Mouse (Mus musculus) Patski (cell line): ENCODE data around the gene Hist1h3f. TPM values are rescaled to one million over a fixed set of nuclear protein-coding genes. Genes with fewer than 3 reads are reported as not detected.
A peak's percentile ranks its signal among the peaks of the same experiment; 100 is the strongest.

Experiments used
- ATAC-seq: fragments of 100-300 bp; one replicate; pipeline ENCODE4 v1.8.0; 2021
- CTCF ChIA-PET: fragments of 350-600 bp; sonication (Branson Sonifier 250); formaldehyde crosslinking; loops from one replicate; lab custom pipeline; 2022; ENCODE audit warnings: inconsistent platforms; lab: Charles Lee
- POLR2A ChIA-PET: fragments of 350-600 bp; sonication (Branson Sonifier 250); formaldehyde crosslinking; loops from one replicate; lab custom pipeline; 2022; ENCODE audit warnings: antibody characterized with exemption, inconsistent platforms; lab: Charles Lee
- DNase-seq: peaks from one replicate; pipeline ENCODE4 v3.0.0-alpha.2; 2011; ENCODE audit warnings: low read depth, low spot score
- H3K27me3 ChIP-seq: fragments of 371-371 bp; one replicate; pipeline ENCODE4 v1.5.1; 2021
- CTCF ChIP-seq: fragments of 100-300 bp; IDR thresholded peaks from one replicate; pipeline ENCODE4 v1.5.1; 2021
- in situ Hi-C: fragments of 300-500 bp; cut with MboI; formaldehyde crosslinking; loops from 3 replicates; pipeline ENCODE4 v1.11.1; 2018; ENCODE audit warnings: low pct_unique_long_range_greater_than_20kb, mixed read lengths
- polyA plus RNA-seq: library from polyadenylated mRNA; unstranded; gene quantifications from one replicate; pipeline ENCODE4 v1.2.3, GENCODE M21; 2021

The Hist1h3f gene
- 0.49 TPM for polyA plus RNA-seq

DNA sequence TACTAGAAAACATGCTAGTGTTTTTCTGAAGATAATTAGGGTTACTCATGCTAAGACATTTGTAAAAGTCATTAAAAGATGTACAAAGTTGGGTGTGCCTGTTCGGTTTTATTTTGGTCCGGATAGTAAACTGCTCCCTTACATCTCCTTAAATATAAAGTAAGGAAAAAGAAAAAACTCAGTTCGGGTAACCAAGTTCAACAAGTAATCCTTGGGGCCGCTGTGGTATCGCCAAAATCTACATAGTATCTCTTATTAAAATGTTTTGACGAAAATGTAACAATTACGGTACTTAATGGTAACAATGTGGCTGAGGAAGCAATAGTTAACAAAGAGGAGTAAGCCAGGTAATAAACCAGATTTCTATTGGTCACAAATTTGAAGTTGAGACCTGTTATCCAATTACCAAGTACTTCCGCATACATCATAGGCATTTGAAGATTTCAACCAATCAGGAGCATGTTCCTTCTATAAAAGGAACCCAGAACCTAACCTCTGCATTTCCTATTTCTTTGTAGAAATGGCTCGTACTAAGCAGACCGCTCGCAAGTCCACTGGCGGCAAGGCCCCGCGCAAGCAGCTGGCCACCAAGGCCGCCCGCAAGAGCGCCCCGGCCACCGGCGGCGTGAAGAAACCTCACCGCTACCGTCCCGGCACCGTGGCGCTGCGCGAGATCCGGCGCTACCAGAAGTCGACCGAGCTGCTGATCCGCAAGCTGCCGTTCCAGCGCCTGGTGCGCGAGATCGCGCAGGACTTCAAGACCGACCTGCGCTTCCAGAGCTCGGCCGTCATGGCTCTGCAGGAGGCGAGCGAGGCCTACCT, at the start of gene Hist1h3f:
TSS of gene Hist1h3f (plus strand) at position 88 of the 822 bp plus-strand sequence.
- CTCF ChIA-PET = interaction anchor here (1.3 kb wide), 1 partner anchor 10 kb away, joined by 4 read pairs; the partner anchor contains the start of gene Hist1h2af
- TF ChIP-seq CTCF = no peak
- no peaks in the 10 kb centered on the region for H3K27me3 ChIP-seq
- peak; percentile 68 for ATAC-seq
- peak; percentile 89 for DNase-seq
- in situ Hi-C loops = no loop called here
- POLR2A ChIA-PET = no interaction called here

DNA sequence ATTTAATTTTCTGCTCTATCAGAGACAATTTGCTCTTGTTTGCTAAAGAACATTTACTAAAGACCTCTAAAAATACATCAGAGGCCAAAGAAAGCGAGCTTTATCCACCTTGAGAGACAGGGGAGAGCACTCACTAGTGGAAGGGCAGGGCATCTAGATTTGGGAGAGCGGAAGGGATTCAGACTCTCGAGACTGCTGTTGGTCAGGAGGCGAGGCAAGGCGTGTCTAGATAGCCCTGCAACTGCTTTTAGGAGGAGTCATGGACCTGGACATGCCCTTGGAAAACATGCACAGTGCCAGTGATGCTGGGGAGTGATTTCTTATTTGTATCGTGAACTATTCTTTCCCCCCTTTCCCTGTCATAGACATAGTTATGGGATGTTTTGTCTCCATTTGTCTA, 48.3 kb upstream of the Hist1h3f start:
- POLR2A ChIA-PET = no interaction called here
- in situ Hi-C loops = no loop called here
- no peak for ATAC-seq
- H3K27me3 ChIP-seq = no peaks in the 10 kb centered on the region
- DNase-seq = no peak
- CTCF ChIA-PET = interaction anchor here (1.0 kb wide), 1 partner anchor 9 kb away, joined by 3 read pairs; no protein-coding TSS in a partner anchor
- no peak for TF ChIP-seq CTCF

DNA sequence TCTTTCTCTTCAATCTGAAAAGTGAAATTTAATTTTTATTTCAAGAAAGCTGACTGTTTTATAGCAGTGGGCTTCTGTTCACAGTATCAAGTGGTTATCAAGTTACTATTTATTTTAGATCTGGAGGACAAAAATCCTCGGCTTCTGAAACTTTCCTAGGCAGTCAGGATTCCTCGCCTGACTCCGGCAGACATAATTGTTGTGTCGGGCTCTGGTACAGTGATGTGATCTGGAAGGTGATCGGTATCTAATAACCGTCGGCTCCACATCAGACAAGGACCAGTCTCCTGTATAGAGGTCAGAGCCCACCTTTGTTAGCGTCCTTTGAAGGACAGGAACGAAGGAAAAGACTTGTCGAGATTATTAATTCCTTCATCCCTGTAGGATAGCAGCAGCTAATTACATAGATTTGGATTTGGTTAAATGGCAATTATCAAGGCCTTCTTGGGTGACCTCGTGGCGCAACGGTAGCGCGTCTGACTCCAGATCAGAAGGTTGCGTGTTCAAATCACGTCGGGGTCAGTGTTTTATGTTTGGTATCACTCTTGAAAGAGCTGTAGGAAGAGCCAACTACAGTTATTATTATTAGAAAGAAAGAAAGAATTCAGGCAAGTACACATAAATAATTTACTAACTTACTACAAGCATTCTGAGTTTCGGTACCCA, 46.1 kb upstream of the Hist1h3f start:
- no peak for ATAC-seq
- in situ Hi-C loops = no loop called here

DNA sequence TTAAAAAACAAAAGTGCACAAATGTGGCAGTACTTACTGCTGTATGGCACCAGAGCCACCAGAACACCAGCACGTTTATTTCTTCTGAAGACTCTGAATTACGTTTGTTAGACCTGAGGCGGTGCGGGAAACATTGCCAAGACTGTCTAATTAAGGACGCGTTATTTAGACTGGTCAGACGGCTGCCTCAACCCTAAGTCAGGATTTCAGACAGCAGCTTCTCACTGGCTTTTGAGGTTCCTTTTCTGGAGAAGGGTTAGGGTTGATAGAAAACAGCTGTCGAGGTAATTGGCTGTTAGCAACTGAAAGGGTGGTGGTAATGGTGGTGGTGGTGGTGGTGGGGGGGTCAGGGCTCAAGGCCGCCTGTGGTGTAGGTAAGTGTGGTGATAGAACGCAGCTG, 45.2 kb upstream of the Hist1h3f start:
- ChIA-PET CTCF (no interaction called here), POLR2A (no interaction called here)
- TF ChIP-seq CTCF = no peak
- ATAC-seq (no peak), DNase-seq (no peak)
- in situ Hi-C loops = no loop called here
- H3K27me3 ChIP-seq = no peaks in the 10 kb centered on the region

More for the DNA sequence above, 46.1 kb upstream of the Hist1h3f start:
- POLR2A ChIA-PET = no interaction called here
- no peak for TF ChIP-seq CTCF
- H3K27me3 ChIP-seq = no peaks in the 10 kb centered on the region
- DNase-seq = no peak
- CTCF ChIA-PET = no interaction called here

DNA sequence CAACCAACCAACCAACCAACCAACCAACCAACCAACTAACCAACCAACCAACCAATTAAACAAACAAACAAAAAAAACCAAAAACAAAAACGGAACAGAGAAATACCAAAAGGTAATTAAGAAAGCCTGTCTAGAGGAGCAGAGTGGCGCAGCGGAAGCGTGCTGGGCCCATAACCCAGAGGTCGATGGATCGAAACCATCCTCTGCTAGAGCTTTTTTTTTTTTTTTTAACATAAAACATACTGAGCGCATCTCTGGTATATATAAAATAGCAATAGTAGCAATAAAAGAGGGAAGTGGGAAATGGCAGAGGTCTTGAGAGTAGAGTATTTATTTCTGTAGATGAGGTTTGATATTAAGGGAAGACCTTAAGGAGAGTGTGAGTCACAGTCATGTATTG, 43.9 kb upstream of the Hist1h3f start:
- CTCF ChIA-PET = no interaction called here

DNA sequence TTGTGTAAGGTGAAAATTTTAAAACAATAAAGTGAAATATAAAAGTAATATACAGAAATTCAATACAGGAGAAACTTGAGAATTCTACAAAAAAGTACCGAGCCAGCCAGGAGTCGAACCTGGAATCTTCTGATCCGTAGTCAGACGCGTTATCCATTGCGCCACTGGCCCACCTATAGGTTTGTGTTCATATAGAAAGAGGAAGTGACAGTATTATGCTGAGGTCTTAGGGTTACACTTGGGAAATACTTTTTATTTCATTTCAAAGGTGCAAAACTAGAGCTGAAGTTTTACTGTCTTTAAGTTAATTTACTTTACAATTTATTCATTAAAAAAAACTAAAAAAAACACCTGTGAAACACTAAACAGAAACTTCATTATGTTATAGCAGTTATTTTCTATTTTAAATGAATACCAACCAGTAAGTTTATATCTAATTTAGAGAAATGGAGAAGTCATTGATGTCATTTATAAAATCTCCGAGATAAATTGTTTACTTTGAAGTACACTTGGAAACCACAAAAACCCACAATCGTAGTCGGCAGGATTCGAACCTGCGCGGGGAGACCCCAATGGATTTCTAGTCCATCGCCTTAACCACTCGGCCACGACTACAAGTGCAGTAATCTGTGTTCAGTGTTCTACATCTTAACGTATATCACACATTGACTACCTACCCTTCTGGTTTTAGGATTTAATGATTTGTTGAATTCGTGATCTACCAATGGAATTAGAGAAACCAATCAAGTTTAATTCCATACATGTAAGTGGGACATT, 43.2 kb upstream of the Hist1h3f start:
- no peaks in the 10 kb centered on the region for H3K27me3 ChIP-seq
- ATAC-seq = no peak
- in situ Hi-C loops = no loop called here
- DNase-seq = no peak
- ChIA-PET POLR2A (no interaction called here), CTCF (no interaction called here)
- no peak for TF ChIP-seq CTCF

More for the DNA sequence above, 43.9 kb upstream of the Hist1h3f start:
- in situ Hi-C loops = no loop called here
- POLR2A ChIA-PET = no interaction called here
- DNase-seq = no peak
- ATAC-seq = no peak
- H3K27me3 ChIP-seq = no peaks in the 10 kb centered on the region
- no peak for TF ChIP-seq CTCF

DNA sequence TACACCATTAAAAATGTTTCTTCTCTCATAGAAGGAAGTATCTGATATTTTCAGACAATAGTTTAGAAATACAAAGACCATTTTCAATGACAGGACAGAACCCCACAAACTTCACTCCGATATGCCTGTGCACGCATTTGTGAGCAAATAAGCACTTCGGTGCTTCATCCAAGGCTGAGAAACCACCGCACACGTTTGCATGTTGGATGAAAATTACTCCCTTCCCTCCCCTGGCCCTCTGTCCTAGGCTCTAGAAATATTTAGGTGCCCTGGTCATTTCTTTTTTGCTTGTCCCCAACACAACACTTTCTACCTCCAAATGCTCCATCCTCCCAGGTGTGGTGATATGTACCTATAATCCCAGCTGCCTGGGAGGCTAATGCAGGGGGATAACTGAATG, 42.3 kb upstream of the Hist1h3f start:
- POLR2A ChIA-PET = no interaction called here
- ATAC-seq (no peak), DNase-seq (no peak)
- in situ Hi-C loops = no loop called here
- CTCF ChIA-PET = interaction anchor here (1.0 kb wide), 1 partner anchor 23 kb away, joined by 4 read pairs; no protein-coding TSS in a partner anchor
- TF ChIP-seq CTCF = no peak
- no peaks in the 10 kb centered on the region for H3K27me3 ChIP-seq

DNA sequence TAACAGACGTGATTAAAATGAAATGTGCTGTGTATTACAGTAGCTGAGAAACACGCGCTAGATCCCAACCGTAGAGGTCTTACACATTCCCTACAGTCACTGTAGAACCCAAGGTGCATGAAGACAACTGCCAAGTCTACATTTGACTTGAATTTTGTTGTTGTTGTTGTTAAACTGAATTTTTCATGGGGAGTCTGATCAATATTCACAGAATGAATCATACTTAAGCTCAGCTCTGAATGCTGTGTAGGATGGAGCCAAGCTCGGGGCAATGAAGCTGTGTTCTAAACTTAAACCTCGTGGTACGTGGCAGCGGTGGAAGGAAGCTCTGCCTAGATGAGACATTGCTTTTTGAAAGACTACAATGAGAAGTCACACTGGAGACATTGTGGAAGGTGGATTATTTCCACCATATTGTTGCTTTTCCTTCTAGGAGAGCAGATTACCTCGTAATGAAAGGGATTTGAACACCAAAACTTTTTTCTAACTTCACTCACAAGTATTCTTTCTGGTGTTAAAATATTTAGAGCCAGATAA, 41.8 kb upstream of the Hist1h3f start:
- in situ Hi-C loops = no loop called here
- TF ChIP-seq CTCF = no peak
- POLR2A ChIA-PET = no interaction called here
- no peak for DNase-seq
- ATAC-seq = no peak
- CTCF ChIA-PET = interaction anchor here (1.0 kb wide), 1 partner anchor 23 kb away, joined by 4 read pairs; no protein-coding TSS in a partner anchor
- H3K27me3 ChIP-seq = no peaks in the 10 kb centered on the region

DNA sequence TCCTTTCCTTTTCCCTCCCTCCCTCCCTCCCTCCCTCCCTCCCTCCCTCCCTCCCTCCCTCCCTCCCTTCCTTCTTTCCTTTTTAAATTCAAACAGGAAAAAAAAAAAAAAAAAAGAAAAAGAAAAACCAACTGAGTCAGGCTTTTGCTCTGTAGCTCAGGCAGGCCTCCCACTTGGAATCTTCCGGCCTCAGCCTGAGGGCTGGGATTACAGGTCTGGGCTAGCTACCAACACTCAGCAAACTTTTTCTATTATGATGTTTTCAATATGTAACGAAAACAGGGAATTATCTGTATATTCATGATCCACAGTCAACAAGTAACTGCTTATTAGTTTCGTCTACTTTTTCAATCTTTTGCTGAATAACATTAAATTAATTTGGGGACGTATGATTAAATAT, 40.9 kb upstream of the Hist1h3f start:
- TF ChIP-seq CTCF = no peak
- H3K27me3 ChIP-seq = no peaks in the 10 kb centered on the region
- CTCF ChIA-PET = no interaction called here
- in situ Hi-C loops = no loop called here
- no peak for DNase-seq
- POLR2A ChIA-PET = no interaction called here
- ATAC-seq = no peak

DNA sequence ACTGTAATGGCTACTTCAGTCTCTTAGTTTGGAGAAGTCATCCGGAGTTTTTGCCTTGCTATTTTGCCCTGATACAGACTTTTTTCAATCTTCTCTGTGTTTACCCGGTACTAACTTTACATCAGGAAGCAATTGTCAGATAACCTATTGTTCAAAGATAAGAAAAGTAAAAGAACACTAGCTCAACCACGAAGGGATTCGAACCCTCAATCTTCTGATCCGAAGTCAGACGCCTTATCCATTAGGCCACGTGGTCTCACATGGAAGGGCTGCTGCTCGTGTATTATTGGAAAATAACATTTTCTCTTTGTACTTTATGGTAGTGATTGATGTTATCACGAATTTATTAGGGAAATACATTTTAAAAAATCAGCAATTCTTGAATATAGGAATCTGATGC, 40.1 kb upstream of the Hist1h3f start:
- ChIA-PET POLR2A (no interaction called here), CTCF (no interaction called here)
- no peak for TF ChIP-seq CTCF
- H3K27me3 ChIP-seq = no peaks in the 10 kb centered on the region
- in situ Hi-C loops = no loop called here
- DNase-seq (no peak), ATAC-seq (no peak)
